Mouse (Mus musculus): ENCODE data around the gene Syt1. TPM values are rescaled to one million over a fixed set of nuclear protein-coding genes. Genes with fewer than 3 reads are reported as not detected.

Syt1 gene
- polyA plus RNA-seq, 1 experiment from 2014 or later: 0.19 TPM

DNA sequence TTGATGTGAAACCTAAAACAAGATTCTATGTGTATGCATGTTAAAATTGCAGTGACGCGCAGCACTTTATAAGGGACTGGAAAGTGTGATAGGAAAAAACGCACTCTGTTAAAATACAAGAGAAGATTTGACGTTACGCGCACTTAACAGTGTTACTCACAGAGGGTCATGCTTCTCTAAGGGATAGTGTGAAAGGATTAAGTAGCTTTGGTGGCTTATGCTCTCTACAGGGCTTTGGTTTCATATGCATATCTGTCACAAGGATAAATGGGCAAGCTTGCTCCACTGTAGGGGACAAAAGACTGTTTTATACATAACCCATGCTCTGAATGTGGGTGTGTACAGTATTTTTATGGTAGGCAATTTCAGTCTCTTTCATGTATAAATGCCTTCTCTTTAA lies 178.5 kb downstream of the Syt1 start:
- H3K27me3 ChIP-seq: peaks cover 29% of the 10 kb centered on the region
- ATAC-seq (no peak), DNase-seq (ENCODE audit: low read depth, low spot score) (no peak)
- POLR2A ChIA-PET: no interaction called here
- CTCF ChIA-PET: no interaction called here
- in situ Hi-C loops (cut with MboI; ENCODE audit: low pct_unique_long_range_greater_than_20kb): no loop called here
- no peak for TF ChIP-seq CTCF (IDR thresholded peaks at IDR 0.05)

DNA sequence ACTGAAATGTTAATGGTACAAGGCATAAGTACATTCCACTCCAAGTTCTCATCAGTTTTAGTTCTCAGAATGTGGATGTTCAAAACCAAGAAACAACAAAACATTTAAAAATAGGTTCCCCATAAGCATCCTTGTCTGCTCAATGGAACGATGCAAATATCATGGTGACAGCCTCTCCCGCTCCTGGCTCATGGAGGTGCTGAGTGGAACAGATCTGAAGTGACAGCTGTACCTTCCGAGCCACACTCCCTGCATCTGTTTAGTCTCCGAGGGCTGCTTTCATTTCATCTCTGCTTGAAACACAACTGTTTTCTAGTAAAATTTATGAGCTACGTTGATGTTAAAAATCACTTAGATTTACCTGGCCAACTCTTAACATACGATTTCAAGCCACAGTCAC lies 179.0 kb downstream of the Syt1 start:
- CTCF ChIA-PET: no interaction called here
- peaks cover 32% of the 10 kb centered on the region for H3K27me3 ChIP-seq
- ATAC-seq (no peak), DNase-seq (ENCODE audit: low read depth, low spot score) (no peak)
- in situ Hi-C loops (cut with MboI; ENCODE audit: low pct_unique_long_range_greater_than_20kb): no loop called here
- TF ChIP-seq CTCF (IDR thresholded peaks at IDR 0.05): no peak
- POLR2A ChIA-PET: no interaction called here

DNA sequence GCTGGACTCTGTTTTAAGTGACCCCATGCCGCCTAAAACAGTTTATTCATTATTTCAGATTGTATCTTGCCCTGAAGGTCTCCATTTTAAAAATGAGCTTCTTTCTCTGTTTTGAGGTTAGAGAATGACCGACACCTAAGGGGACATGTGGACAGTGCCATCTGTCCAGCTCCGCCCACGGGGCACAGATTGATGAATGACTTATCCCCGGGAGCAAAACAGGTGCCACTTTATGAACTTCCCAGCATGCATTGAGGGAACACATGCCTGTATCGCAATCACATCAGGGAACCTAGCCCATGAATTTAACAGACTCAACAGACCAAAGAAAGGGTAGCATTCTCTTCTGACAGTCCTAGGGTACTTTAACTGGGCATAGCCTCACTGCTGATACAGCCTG lies 188.5 kb downstream of the Syt1 start:
- POLR2A ChIA-PET: no interaction called here
- no peak for TF ChIP-seq CTCF (IDR thresholded peaks at IDR 0.05)
- DNase-seq (ENCODE audit: low read depth, low spot score) (no peak), ATAC-seq (no peak)
- in situ Hi-C loops (cut with MboI; ENCODE audit: low pct_unique_long_range_greater_than_20kb): no loop called here
- CTCF ChIA-PET: no interaction called here
- H3K27me3 ChIP-seq: peaks cover 12% of the 10 kb centered on the region

DNA sequence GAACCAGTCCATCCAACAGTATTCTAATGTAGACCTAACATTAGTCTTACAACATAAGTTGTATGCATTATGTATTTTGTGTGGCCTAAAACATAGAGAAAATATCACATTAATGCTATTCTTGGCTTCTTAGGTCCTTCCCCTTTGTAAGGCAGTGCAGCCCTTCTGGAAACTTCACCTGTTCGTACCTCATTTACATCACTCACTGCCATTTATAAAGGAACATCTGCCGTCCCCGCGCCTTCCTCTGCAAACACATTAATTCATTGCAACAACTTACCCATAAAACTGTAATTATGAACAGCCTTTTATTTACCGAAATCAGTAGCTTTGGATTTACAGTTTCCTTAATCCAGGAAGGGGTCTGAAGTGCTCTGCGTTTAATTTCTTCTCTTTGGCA lies 195.4 kb downstream of the Syt1 start:
- TF ChIP-seq CTCF (IDR thresholded peaks at IDR 0.05): no peak
- ChIA-PET CTCF (interaction anchor here (1.3 kb wide), 1 partner anchor 14 kb away, joined by 3 read pairs; no protein-coding TSS in a partner anchor), POLR2A (no interaction called here)
- ATAC-seq (no peak), DNase-seq (ENCODE audit: low read depth, low spot score) (no peak)
- in situ Hi-C loops (cut with MboI; ENCODE audit: low pct_unique_long_range_greater_than_20kb): no loop called here
- peaks cover 26% of the 10 kb centered on the region for H3K27me3 ChIP-seq

DNA sequence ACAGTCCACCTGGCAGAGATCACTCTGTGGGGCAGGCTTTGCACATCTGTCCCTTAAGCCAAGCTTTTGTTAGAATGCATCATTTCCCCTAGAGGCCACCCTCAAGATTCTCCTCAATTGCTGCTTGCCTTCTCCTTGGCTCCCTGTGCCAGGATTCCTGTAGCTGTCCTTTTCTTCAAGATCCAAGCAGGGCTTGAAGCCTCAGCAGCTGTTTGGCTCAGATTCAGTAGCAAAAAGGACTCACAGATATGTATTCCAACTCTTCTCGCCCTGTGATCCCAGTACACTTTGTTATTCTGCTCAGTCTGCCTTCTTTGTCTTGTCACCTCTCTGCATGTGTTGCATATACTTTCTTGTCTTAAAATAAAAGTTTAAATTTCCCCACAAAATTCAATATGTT lies 206.4 kb downstream of the Syt1 start:
- DNase-seq (ENCODE audit: low read depth, low spot score) (no peak), ATAC-seq (no peak)
- peaks cover 20% of the 10 kb centered on the region for H3K27me3 ChIP-seq
- POLR2A ChIA-PET: no interaction called here
- TF ChIP-seq CTCF (IDR thresholded peaks at IDR 0.05): no peak
- in situ Hi-C loops (cut with MboI; ENCODE audit: low pct_unique_long_range_greater_than_20kb): no loop called here
- CTCF ChIA-PET: no interaction called here

DNA sequence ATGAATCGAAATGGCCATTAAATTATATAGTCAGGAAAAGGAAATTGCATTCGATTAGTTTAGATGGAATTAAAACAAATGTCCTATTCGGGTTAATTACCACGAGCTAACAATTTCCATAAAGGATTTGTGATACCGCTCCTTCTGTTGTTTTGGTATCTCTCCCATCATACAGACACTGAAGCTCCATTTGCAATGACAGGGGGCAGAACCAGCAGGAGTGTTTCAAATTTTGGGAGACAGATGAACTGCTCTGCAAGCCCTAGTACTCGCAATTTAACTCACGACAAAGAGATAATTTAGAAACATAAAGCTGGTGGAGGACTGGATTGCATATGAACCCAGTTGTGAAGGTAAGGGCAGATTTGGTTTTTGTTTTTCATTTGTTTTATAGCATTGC lies 210.0 kb downstream of the Syt1 start:
- POLR2A ChIA-PET: no interaction called here
- in situ Hi-C loops (cut with MboI; ENCODE audit: low pct_unique_long_range_greater_than_20kb): no loop called here
- CTCF ChIA-PET: no interaction called here
- ATAC-seq (no peak), DNase-seq (ENCODE audit: low read depth, low spot score) (no peak)
- no peak for TF ChIP-seq CTCF (IDR thresholded peaks at IDR 0.05)
- peaks cover 17% of the 10 kb centered on the region for H3K27me3 ChIP-seq

DNA sequence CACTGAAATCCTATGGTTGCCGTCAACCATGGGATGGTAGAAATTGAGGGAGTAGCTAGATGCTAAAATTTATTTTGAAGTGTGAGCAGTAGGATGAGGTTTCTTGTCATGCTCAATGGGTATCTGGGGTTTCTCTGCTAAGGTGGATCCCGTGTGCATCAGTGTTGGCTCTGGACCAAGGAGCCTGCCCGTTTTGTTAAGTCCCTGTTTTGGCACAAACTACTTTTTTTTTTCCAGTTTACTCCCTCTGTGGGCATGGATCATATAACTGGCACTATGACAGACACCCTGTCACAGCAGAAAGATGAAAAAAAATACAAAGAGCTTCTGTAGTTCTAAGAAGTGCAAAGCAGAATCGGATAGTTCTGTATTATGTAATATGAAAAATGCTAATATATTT lies 212.0 kb downstream of the Syt1 start:
- TF ChIP-seq CTCF (IDR thresholded peaks at IDR 0.05): no peak
- ChIA-PET CTCF (interaction anchor here (1.2 kb wide), 1 partner anchor 10 kb away, joined by 3 read pairs; no protein-coding TSS in a partner anchor), POLR2A (no interaction called here)
- in situ Hi-C loops (cut with MboI; ENCODE audit: low pct_unique_long_range_greater_than_20kb): no loop called here
- peaks cover 14% of the 10 kb centered on the region for H3K27me3 ChIP-seq
- ATAC-seq (no peak), DNase-seq (ENCODE audit: low read depth, low spot score) (no peak)

DNA sequence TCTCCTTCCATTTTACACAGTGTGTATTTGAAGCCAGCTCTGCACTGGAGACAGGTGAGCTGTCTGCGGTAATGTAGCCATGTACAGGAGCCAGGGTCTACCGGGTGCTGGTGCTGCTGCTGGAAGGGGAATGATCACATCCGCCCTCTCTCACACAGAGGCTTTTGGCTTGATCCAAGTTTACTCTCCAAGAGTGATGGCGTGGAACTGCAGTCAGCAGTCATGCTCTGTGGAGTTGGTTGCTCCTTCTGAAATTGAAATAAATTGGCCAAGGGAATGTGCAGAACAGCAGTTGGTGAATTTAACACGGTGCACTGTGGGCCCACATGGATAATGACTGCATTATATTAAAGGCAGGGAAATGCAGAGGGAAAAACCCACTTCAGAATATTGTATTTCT lies 228.0 kb downstream of the Syt1 start:
- DNase-seq (ENCODE audit: low read depth, low spot score) (no peak), ATAC-seq (no peak)
- CTCF ChIA-PET: no interaction called here
- in situ Hi-C loops (cut with MboI; ENCODE audit: low pct_unique_long_range_greater_than_20kb): no loop called here
- peaks cover 33% of the 10 kb centered on the region for H3K27me3 ChIP-seq
- POLR2A ChIA-PET: no interaction called here
- no peak for TF ChIP-seq CTCF (IDR thresholded peaks at IDR 0.05)

DNA sequence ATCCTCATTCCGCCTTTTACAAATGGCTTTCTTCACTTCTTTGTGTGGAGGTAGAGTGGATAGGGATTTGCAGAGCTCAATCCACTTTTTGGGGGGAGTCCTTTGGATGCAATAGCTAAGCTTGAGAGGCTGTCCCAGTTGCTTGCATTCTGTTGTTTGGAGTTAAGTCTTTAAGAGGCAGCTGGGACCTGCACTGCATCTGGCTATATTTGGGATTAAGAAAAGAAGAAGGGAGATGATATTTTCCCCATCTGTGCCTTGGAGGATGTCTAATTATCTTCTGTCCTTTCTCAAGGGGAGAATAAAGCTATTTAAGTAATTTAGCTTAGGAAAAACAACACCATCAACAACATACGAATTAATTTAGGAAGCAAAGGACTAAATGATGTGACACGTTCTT lies 230.2 kb downstream of the Syt1 start:
- POLR2A ChIA-PET: no interaction called here
- CTCF ChIA-PET: no interaction called here
- ATAC-seq (no peak), DNase-seq (ENCODE audit: low read depth, low spot score) (no peak)
- in situ Hi-C loops (cut with MboI; ENCODE audit: low pct_unique_long_range_greater_than_20kb): no loop called here
- peaks cover 26% of the 10 kb centered on the region for H3K27me3 ChIP-seq
- no peak for TF ChIP-seq CTCF (IDR thresholded peaks at IDR 0.05)

DNA sequence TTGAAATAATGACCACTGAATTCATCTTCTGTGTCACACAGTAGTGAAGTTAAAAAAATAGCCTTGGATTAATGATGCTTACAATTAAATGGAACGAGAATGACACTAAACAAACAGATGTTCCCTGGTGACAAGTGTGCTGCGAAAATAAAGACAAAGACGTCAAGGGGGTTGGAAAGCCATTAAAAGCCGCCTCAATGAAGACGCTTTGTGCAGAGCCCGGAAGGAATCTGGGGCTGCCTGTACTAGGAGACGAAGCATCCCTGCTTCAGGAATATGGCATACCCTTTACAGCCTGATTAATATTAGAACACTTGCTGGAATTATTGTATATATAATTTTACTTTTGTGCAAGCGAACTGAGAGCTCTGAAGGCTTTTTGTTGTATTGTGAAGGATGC lies 234.0 kb downstream of the Syt1 start:
- peaks cover 22% of the 10 kb centered on the region for H3K27me3 ChIP-seq
- no peak for TF ChIP-seq CTCF (IDR thresholded peaks at IDR 0.05)
- CTCF ChIA-PET: interaction anchor here (0.9 kb wide), 1 partner anchor 11 kb away, joined by 3 read pairs; no protein-coding TSS in a partner anchor
- POLR2A ChIA-PET: no interaction called here
- no peak for DNase-seq (ENCODE audit: low read depth, low spot score)
- in situ Hi-C loops (cut with MboI; ENCODE audit: low pct_unique_long_range_greater_than_20kb): no loop called here
- ATAC-seq: no peak

DNA sequence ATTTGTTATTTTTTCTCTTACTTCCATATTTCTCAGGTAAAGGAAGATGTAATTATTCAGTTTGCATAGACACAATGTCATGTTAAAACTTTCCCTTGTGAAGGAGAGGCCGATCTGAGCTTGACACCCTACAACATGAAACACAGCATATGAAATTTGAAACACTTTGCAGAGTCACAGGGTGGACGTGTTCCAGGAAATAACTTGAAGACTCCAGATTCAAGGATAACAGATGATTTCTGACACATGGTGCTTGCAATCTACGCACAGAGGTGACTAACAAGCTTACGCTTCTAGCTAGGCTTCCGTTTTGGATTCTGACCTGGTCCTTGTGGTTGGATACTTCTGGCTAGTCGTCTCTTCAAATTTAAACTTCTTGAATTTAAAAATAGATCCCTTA lies 239.7 kb downstream of the Syt1 start:
- CTCF ChIA-PET: interaction anchor here (0.6 to 1.1 kb wide), 2 partner anchors 36 to 194 kb away, joined by 3 read pairs; no protein-coding TSS in a partner anchor

DNA sequence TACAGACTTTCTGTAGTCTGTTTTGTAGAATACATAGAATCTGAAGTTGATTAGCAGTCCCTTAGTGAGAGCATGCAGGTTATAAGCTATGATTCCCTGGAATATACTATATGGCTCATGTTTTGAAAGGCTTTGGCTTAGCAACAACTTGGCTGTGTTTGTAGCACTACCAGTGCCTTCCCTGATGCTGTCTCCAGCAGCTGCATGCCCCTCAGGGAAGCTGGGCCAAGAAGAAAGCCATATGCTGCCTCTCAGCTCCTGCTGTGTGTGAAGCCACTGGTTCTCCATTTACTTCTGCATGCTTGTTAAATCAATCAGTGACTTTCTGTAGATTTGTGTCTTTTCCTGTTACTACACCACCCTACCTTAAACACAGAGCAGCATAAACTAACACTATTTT lies 245.2 kb downstream of the Syt1 start:
- ChIA-PET POLR2A (no interaction called here), CTCF (interaction anchor here (1.4 to 2.0 kb wide), 2 partner anchors 10 to 12 kb away, joined by 3 to 6 read pairs; no protein-coding TSS in a partner anchor)
- H3K27me3 ChIP-seq: peaks cover 18% of the 10 kb centered on the region
- DNase-seq (ENCODE audit: low read depth, low spot score): no peak
- no peak for ATAC-seq
- no peak for TF ChIP-seq CTCF (IDR thresholded peaks at IDR 0.05)
- in situ Hi-C loops (cut with MboI; ENCODE audit: low pct_unique_long_range_greater_than_20kb): no loop called here

More for the DNA sequence above, 239.7 kb downstream of the Syt1 start:
- DNase-seq (ENCODE audit: low read depth, low spot score): no peak
- no peak for ATAC-seq
- TF ChIP-seq CTCF (IDR thresholded peaks at IDR 0.05): no peak
- peaks cover 13% of the 10 kb centered on the region for H3K27me3 ChIP-seq
- in situ Hi-C loops (cut with MboI; ENCODE audit: low pct_unique_long_range_greater_than_20kb): no loop called here
- POLR2A ChIA-PET: no interaction called here

All from Patski (cell line).